Mouse (Mus musculus) brain, embryonic 14.5 days (tissue): ENCODE measurements around the gene Hipk1.

Experiments used
- CTCF ChIP-seq: fragments of 200-500 bp; IDR thresholded peaks from 2 replicates; pipeline ENCODE4 v1.5.1; 2012; ENCODE audit warnings: inconsistent platforms, mild to moderate bottlenecking, moderate library complexity, borderline replicate concordance; ENCODE audit not compliant: insufficient read depth, insufficient read length; ENCODE audit errors: extremely low read depth
- POLR2A ChIP-seq: fragments of 200-500 bp; IDR thresholded peaks from 2 replicates; pipeline ENCODE4 v1.6.1; 2012; ENCODE audit warnings: mild to moderate bottlenecking, inconsistent platforms, borderline replicate concordance; ENCODE audit not compliant: poor library complexity, insufficient read depth, insufficient read length, severe bottlenecking; ENCODE audit errors: extremely low read depth

DNA sequence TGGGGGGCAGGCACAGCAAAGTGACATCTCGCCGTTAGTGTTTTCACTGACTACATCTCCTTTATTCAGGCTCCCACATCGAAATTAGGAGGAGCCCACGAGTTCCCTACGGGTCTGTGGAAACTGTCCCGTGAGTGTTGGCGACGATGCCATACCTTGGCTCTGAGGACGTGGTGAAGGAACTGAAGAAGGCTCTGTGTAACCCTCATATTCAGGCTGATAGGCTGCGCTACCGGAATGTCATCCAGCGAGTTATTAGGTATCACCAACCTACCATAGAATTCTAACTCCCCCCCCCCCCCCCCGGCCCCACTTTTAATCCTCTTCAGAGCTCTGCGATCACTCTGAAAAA, 18.4 kb upstream of the Hipk1 start:
- TF ChIP-seq CTCF (no peak), POLR2A (no peak)
